Mouse (Mus musculus) myocyte (in vitro differentiated cells): ENCODE results near the gene 4833439L19Rik.

ENCODE experiments used
- POLR2A ChIP-seq: IDR thresholded peaks from one replicate; pipeline ENCODE4 v1.6.1; 2011; ENCODE audit warnings: low read depth, mild to moderate bottlenecking, control low read depth, moderate library complexity; ENCODE audit not compliant: insufficient read length
- USF1 ChIP-seq: IDR thresholded peaks from one replicate; pipeline ENCODE4 v1.6.1; 2011; ENCODE audit warnings: low read depth, mild to moderate bottlenecking, control low read depth, moderate library complexity

DNA sequence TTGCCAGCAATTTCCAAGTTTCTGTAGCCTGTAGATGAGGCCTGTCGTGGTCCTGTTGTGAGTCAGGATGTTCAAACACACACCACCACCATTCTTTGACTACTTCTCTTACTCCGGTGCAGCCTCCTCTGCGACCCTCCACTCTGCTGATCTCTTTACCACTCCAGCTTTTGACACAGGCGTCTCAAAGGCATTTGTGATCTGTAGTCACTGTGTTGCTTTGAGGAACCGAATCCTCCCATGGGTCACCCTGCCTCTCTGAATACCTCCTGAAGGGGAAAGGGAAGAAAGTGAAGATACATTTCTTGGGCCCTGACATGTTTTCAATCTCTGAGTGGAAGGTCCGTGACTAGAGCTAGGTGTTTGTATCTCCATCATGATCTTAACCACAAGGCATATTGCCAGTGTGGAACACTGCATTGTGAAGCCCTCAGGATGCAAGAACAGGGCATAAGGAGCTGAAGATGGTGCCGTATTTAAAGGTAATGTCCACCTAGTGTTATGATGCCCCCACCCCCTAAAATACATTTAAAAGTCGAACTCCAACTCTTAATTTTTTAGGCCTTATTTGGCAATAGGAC, 26.6 kb upstream of the 4833439L19Rik start:
- TF ChIP-seq POLR2A, result no peak
- no peak for TF ChIP-seq USF1
